Mouse (Mus musculus): ENCODE results near the gene Ccnt2. TPM values are rescaled to one million over a fixed set of nuclear protein-coding genes. Genes with fewer than 3 reads are reported as not detected.

Ccnt2 gene
- polyA plus RNA-seq, 1 experiment from 2014 or later: 62.2 TPM

DNA sequence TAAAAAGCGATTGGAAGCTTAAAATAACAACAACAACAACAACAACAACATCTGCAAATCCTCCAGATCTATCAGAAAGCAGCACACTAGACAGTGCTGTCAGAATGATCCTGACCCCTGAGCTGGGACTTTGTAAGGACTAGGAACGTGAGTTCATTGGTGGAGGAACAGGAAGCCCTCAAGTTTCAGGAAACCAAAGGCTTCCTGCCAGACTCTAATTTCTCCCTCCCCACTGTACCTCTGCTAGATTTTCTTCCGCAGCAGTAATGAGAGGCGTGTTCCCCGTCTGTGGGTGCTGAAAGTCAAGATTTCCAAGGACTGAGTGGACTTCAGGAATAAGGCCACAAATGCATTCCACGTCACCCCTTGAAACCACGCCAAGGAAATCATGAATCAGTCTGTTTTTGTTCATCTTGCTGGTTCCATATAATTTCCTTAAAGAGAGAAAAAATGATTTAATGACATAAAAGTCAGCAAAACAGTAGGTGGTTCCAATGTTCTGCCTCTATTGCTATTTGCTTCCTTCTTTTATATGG, 76.2 kb downstream of the Ccnt2 start:
- Histone ChIP-seq H3K36me3 (ENCODE audit: control insufficient read depth, insufficient read depth, low read length) (no peaks in the 10 kb centered on the region), H3K9me3 (ENCODE audit: control insufficient read depth, low read length) (peaks cover 10% of the 10 kb centered on the region), H3K9ac (ENCODE audit: low read length) (no peak overlapping the region), H3K4me3 (ENCODE audit: control insufficient read depth in 1 of 2, insufficient read depth in 1 of 2, low read depth in 1 of 2, low read length in 2 of 2) (no peak overlapping the region), H3K27ac (replicated peaks in 1 of 2; ENCODE audit: control insufficient read depth in 1 of 2, insufficient read depth in 1 of 2, low read depth in 2 of 2, low read length in 2 of 2) (no peak overlapping the region), H3K27me3 (ENCODE audit: control insufficient read depth, insufficient read depth, low read length) (no peaks in the 10 kb centered on the region), H3K4me2 (ENCODE audit: low read length) (no peak overlapping the region), H3K4me1 (ENCODE audit: control insufficient read depth in 2 of 2, insufficient read depth in 2 of 2, low read length in 2 of 2) (no peaks in the 10 kb centered on the region)
- ATAC-seq (ENCODE audit: insufficient number of reproducible peaks, insufficient read depth, low FRiP score, low read depth): no peak
- WGBS: 53% methylated on average over 7 of the region's 7 CpGs

- H3K9me3 ChIP-seq (ENCODE audit: control insufficient read depth, low read length): peaks cover 10% of the 10 kb centered on the region
- ATAC-seq (ENCODE audit: insufficient number of reproducible peaks, insufficient read depth, low FRiP score, low read depth): no peak
- H3K9ac ChIP-seq (ENCODE audit: low read length): no peak within 1 kb of the TSS
- no peaks in the 10 kb centered on the region for H3K4me1 ChIP-seq (ENCODE audit: control insufficient read depth in 2 of 2, insufficient read depth in 2 of 2, low read length in 2 of 2)
- no peaks in the 10 kb centered on the region for H3K27me3 ChIP-seq (ENCODE audit: control insufficient read depth, insufficient read depth, low read length)
- H3K36me3 ChIP-seq (ENCODE audit: control insufficient read depth, insufficient read depth, low read length): no peaks in the 10 kb centered on the region
- WGBS: 82% methylated on average over 14 of the region's 14 CpGs
- no peak within 1 kb of the TSS for H3K4me2 ChIP-seq (ENCODE audit: low read length)
- no peak within 1 kb of the TSS for H3K27ac ChIP-seq (replicated peaks in 1 of 2; ENCODE audit: control insufficient read depth in 1 of 2, insufficient read depth in 1 of 2, low read depth in 2 of 2, low read length in 2 of 2)
- H3K4me3 ChIP-seq (ENCODE audit: control insufficient read depth in 1 of 2, insufficient read depth in 1 of 2, low read depth in 1 of 2, low read length in 2 of 2): no peak within 1 kb of the TSS
Measured at GRCm38 (mm10) chr1:127854486-127855222, 80.7 kb downstream of the Ccnt2 start, which contains the start of gene Map3k19. TSS of gene Map3k19 (minus strand) at chr1:127855031.

Other genes starting within 250 kb of the Ccnt2 start
- gene Tmem163, start 94.6 kb upstream of the Ccnt2 start, polyA plus RNA-seq (2014; fragmentation: Nextera tagmentation; extraction: Ambion mirVana): 28.8 and 31.6 TPM in 2 replicates
- gene Acmsd, start 44.8 kb upstream of the Ccnt2 start, polyA plus RNA-seq (2014; fragmentation: Nextera tagmentation; extraction: Ambion mirVana): 0.12 and 0.55 TPM in 2 replicates
- not detected in 2 replicates for gene Map3k19, start 80.9 kb downstream of the Ccnt2 start, polyA plus RNA-seq (2014; fragmentation: Nextera tagmentation; extraction: Ambion mirVana)
- gene Rab3gap1, start 94.6 kb downstream of the Ccnt2 start, polyA plus RNA-seq (2014; fragmentation: Nextera tagmentation; extraction: Ambion mirVana): 29.7 and 30.1 TPM in 2 replicates